Mouse (Mus musculus) ES-E14 (cell line): ENCODE measurements around the gene Prm2.

Experiments
- CHD2 ChIP-seq: IDR thresholded peaks from 2 replicates; pipeline ENCODE4 v1.6.1; 2014; ENCODE audit warnings: mild to moderate bottlenecking, low read depth, low read length, inconsistent platforms
- HCFC1 ChIP-seq: IDR thresholded peaks from 2 replicates; pipeline ENCODE4 v1.6.1; 2012; ENCODE audit warnings: low read length, inconsistent platforms, borderline replicate concordance; ENCODE audit not compliant: insufficient read depth

- TF ChIP-seq CHD2 (no peak), HCFC1 (no peak)
These were observed 15.3 kb downstream of the Prm2 start for GRCm38 (mm10) chr16:10780631-10781120.
